Mouse (Mus musculus) lung, postnatal 0 days (tissue): ENCODE results near the gene Gm4353.

Experiments used
- CTCF ChIP-seq: IDR thresholded peaks from 2 replicates; pipeline ENCODE4 v1.5.1; 2016; ENCODE audit warnings: antibody characterized with exemption, mild to moderate bottlenecking
- EP300 ChIP-seq: IDR thresholded peaks from 2 replicates; pipeline ENCODE4 v1.6.1; 2016; ENCODE audit warnings: antibody characterized with exemption, mild to moderate bottlenecking, control low read depth

DNA sequence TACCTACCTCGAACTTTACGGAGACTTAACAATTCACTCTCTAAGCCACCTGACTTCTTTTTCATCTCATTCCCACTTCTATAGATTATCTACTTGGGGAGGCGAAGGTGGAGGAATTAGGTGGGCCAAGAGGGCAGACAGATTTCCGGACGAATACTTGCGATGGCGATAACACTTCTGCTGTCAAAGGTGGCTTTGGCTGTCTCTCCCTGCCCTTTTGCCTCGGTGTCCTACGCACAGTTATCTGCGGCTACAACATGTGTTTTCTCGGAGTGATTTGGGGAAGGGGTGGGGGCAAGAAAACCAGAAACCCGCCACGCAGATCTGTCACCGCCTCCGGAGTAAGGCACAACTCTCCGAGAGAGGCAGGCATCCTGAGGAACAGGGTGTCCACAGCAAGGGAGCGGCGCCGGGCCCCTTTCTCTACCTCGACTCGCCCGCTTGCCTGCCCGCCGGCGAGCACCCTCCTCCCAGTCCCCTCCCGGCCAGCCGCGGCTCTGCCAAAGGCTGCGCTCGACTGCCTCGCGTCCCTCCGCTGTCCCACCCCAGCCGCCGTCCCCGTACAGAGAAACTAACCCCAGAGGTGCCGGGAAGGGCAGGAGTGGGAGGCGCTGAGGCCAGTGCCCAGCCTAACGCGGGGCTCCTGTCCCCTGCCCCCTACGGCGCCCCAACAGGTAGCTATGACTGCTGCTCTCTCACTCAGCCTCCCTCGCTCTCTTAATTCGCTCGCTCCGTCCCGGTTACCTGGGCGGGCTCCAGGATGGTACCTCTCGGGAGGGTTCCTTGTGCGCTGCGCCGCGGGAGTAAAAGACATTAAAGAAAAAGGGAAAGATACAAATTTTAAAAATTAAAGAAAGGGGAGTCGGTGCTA is 50.8 kb downstream of the Gm4353 start:
- no peak for TF ChIP-seq EP300
- TF ChIP-seq CTCF: peak; percentile 19; the same call in 1 of the 2 replicates
